Mouse (Mus musculus): ENCODE data around the gene Tufm. TPM values are rescaled to one million over a fixed set of nuclear protein-coding genes. Genes with fewer than 3 reads are reported as not detected.

Tufm gene
- polyA plus RNA-seq, 1 experiment from 2014 or later = 138 TPM

DNA sequence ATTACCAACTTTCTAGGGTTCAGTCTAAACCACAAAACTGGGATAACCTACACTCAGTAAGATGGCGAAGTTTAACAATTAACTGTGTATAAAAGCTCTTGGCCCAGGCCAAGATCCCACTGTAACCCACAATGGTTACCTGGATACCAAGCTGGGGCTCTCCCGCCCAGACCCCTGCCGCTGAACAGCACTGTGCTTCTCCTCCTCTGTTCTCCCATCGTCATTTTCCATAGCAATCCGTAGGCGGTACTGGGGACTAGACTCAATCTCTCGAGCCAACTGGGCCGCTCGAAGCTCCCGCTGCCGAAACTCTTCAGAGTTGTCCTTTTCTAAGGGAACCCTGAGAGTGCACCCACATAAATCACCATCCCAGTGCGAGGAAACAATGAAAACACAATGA is 10.8 kb downstream of the Tufm start:
- Histone ChIP-seq H3K4me2 (ENCODE audit: low read depth, low read length, severe bottlenecking) (no peak overlapping the region), H3K9ac (ENCODE audit: low read length) (no peak overlapping the region), H3K4me3 (ENCODE audit: low read depth, low read length) (no peak overlapping the region), H3K27ac (ENCODE audit: low read depth, low read length) (no peak overlapping the region), H3K27me3 (ENCODE audit: control insufficient read depth, insufficient read depth, low read length) (no peaks in the 10 kb centered on the region), H3K36me3 (ENCODE audit: control insufficient read depth, insufficient read depth, low read length) (peaks cover 57% of the 10 kb centered on the region), H3K4me1 (replicated peaks; ENCODE audit: control insufficient read depth, insufficient read depth, low read length) (no peaks in the 10 kb centered on the region), H3K9me3 (ENCODE audit: control insufficient read depth, low read length) (no peaks in the 10 kb centered on the region)
- 93% methylated on average over 12 of the region's 12 CpGs for WGBS
- ATAC-seq (replicated peaks; ENCODE audit: low FRiP score) = no peak
- DNase-seq (ENCODE audit: low spot score) = no peak

DNA sequence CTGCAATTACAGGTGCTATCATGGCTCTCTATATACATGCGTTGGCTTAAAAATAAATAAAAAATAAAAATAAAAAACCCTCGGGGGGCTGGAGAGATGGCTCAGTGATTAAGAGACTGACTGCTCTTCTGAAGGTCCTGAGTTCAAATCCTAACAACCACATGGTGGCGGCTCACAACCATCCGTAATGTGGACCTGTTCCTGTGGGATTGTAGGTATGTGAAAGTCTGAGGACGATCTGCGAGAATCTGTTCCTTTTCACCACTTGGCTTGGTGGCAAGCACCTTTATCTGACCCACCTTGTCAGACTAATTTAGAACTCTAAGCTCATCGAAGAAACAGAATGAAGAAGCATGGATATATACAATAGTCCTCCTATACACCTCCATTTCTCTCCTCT is 12.3 kb downstream of the Tufm start:
- H3K4me3 ChIP-seq (ENCODE audit: low read depth, low read length) = no peak overlapping the region
- no peak overlapping the region for H3K27ac ChIP-seq (ENCODE audit: low read depth, low read length)
- peaks cover 3% of the 10 kb centered on the region; the same call in 1 of the 2 replicates for H3K4me1 ChIP-seq (replicated peaks; ENCODE audit: control insufficient read depth, insufficient read depth, low read length)
- H3K4me2 ChIP-seq (ENCODE audit: low read depth, low read length, severe bottlenecking) = no peak overlapping the region
- H3K27me3 ChIP-seq (ENCODE audit: control insufficient read depth, insufficient read depth, low read length) = no peaks in the 10 kb centered on the region
- H3K36me3 ChIP-seq (ENCODE audit: control insufficient read depth, insufficient read depth, low read length) = peaks cover 47% of the 10 kb centered on the region
- DNase-seq (ENCODE audit: low spot score) (no peak), ATAC-seq (replicated peaks; ENCODE audit: low FRiP score) (no peak)
- WGBS = 95% methylated on average over 7 of the region's 7 CpGs
- no peaks in the 10 kb centered on the region for H3K9me3 ChIP-seq (ENCODE audit: control insufficient read depth, low read length)
- H3K9ac ChIP-seq (ENCODE audit: low read length) = no peak overlapping the region

DNA sequence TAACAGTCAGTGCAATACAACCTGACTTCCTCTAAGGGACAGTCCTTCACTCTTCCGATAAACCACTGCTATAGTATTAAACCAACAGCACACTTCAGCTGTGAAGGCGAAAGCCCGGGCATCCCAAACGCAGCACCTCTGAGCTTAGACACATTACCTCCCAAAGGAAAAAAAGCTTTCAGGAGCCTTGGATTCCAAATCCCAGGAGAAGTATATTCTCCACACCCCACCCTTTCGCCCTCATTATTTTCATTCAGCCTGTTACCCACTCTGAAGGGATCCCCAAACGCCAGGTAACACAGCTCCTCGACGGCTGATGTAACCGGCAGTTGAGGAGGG is 14.5 kb downstream of the Tufm start:
- no peaks in the 10 kb centered on the region for H3K9me3 ChIP-seq (ENCODE audit: control insufficient read depth, low read length)
- peaks cover 3% of the 10 kb centered on the region; the same call in 1 of the 2 replicates for H3K4me1 ChIP-seq (replicated peaks; ENCODE audit: control insufficient read depth, insufficient read depth, low read length)
- no peaks in the 10 kb centered on the region for H3K27me3 ChIP-seq (ENCODE audit: control insufficient read depth, insufficient read depth, low read length)
- H3K4me3 ChIP-seq (ENCODE audit: low read depth, low read length) = peak overlapping the region; percentile 100
- H3K9ac ChIP-seq (ENCODE audit: low read length) = peak overlapping the region; percentile 100
- ATAC-seq (replicated peaks; ENCODE audit: low FRiP score) = peak; percentile 0; the same call in 1 of the 2 replicates
- H3K27ac ChIP-seq (ENCODE audit: low read depth, low read length) = peak overlapping the region; percentile 94
- peak overlapping the region; percentile 82 for H3K4me2 ChIP-seq (ENCODE audit: low read depth, low read length, severe bottlenecking)
- WGBS = 5% methylated on average over 9 of the region's 9 CpGs
- no peak for DNase-seq (ENCODE audit: low spot score)
- H3K36me3 ChIP-seq (ENCODE audit: control insufficient read depth, insufficient read depth, low read length) = peaks cover 31% of the 10 kb centered on the region

DNA sequence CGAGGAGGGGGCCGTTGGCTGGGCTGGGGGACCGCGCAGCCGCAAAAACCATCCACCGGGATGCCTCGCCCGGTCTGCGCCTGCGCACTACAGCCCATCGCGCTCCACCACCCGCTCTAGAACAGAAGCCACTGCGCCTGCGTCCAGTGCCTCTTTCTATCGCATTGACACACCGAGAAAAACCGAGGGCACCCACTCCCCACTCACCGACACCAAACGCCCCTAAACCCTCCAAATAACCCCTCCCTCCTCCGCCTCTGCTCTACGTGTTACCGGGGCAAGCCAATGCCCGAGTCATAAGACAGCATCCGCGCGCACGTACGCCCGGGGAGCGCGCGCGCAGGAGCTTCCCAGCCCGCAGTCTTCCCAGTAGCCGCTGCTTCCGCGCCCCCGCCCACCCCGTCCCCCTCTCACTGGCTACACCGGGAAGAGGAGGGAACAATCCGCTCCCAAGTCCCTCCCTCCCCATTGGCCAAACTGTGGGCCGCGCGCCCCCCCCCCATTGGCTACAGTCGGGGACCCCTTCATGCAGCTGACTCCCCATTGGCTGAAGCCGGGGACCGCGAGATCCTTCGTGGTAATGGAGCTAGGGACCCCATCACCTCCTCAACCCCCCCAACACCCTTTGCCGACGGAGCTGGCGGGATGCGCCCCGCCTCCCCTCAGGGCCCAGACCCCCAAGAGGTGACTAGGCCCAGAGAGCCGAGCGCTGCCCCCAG is 15.0 kb downstream of the Tufm start:
- peak; percentile 86 for ATAC-seq (replicated peaks; ENCODE audit: low FRiP score)
- under 1% methylated on average over 50 of the region's 57 CpGs for WGBS
- peak overlapping the region; percentile 100 for H3K4me3 ChIP-seq (ENCODE audit: low read depth, low read length)

DNA sequence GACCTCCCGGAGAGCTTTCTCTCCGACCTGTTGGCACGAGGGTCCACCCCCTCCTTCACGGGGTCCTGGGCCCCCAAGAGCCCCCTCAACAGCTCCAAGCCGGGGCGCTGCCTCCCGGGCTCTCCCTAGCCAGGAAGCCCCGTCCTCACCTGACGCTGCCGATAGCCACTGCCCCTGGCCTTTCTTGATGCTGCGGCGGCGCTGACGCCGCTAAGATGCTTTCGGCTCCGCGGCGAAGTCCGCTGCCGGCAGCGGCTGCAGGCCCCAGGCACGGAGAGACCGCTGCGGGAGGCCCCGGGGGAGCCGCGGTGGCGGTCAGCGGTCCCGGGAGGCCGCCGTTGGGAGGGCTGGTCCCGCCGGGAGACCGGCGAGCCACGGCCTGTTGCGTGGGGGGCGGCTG is 15.6 kb downstream of the Tufm start:
- Histone ChIP-seq H3K4me3 (ENCODE audit: low read depth, low read length) (peak overlapping the region; percentile 100), H3K36me3 (ENCODE audit: control insufficient read depth, insufficient read depth, low read length) (peaks cover 20% of the 10 kb centered on the region; the same call in 1 of the 2 replicates), H3K4me2 (ENCODE audit: low read depth, low read length, severe bottlenecking) (peak overlapping the region; percentile 54), H3K4me1 (replicated peaks; ENCODE audit: control insufficient read depth, insufficient read depth, low read length) (peaks cover 3% of the 10 kb centered on the region; the same call in 1 of the 2 replicates), H3K9me3 (ENCODE audit: control insufficient read depth, low read length) (no peaks in the 10 kb centered on the region), H3K27me3 (ENCODE audit: control insufficient read depth, insufficient read depth, low read length) (no peaks in the 10 kb centered on the region), H3K9ac (ENCODE audit: low read length) (peak overlapping the region; percentile 100), H3K27ac (ENCODE audit: low read depth, low read length) (peak overlapping the region; percentile 99)
- under 1% methylated on average over 40 of the region's 40 CpGs for WGBS
- no peak for DNase-seq (ENCODE audit: low spot score)
- ATAC-seq (replicated peaks; ENCODE audit: low FRiP score) = peak; percentile 26

More for the DNA sequence above, 15.0 kb downstream of the Tufm start:
- DNase-seq (ENCODE audit: low spot score) = peak; percentile 100
- Histone ChIP-seq H3K27ac (ENCODE audit: low read depth, low read length) (peak overlapping the region; percentile 99), H3K27me3 (ENCODE audit: control insufficient read depth, insufficient read depth, low read length) (no peaks in the 10 kb centered on the region), H3K4me2 (ENCODE audit: low read depth, low read length, severe bottlenecking) (peak overlapping the region; percentile 82), H3K4me1 (replicated peaks; ENCODE audit: control insufficient read depth, insufficient read depth, low read length) (peaks cover 3% of the 10 kb centered on the region; the same call in 1 of the 2 replicates), H3K9me3 (ENCODE audit: control insufficient read depth, low read length) (no peaks in the 10 kb centered on the region), H3K9ac (ENCODE audit: low read length) (peak overlapping the region; percentile 100), H3K36me3 (ENCODE audit: control insufficient read depth, insufficient read depth, low read length) (peaks cover 26% of the 10 kb centered on the region)

DNA sequence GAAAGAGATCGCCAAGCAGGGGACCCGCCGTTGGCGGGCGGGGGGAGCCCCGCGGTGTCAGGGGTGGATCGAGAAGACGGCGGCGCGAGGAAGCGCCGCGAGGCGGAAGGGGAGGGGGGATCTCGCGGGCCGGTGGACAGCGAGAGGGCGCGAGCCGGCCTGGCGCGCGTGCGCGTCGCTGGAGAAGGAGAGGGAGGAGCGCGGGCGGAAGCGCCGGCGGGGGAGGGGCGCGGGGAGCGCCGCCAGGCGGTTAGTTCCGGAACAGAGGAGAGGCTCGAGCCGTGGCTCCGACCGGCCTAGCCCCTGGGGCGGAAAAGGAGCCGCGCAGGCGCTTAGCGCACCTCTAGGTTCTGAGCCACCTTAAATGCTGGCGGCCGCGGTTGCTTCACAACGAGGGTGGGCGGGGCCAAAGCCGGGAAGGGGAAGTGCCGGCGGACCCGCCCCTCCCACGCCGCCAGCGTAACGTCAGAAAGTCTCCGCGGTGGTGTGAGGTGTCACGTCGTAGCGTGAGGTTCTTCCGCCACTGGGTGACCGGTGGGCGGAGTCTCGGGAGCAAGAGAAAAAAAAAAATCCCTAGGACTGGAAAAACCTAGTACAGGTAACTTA is 16.2 kb downstream of the Tufm start, which contains the start of gene Atxn2l:
TSS of gene Atxn2l (minus strand) at position 165 of the 606 bp plus-strand sequence.
- Histone ChIP-seq H3K4me1 (replicated peaks; ENCODE audit: control insufficient read depth, insufficient read depth, low read length) (peaks cover 3% of the 10 kb centered on the region; the same call in 1 of the 2 replicates), H3K4me3 (ENCODE audit: low read depth, low read length) (peak within 1 kb of the TSS; percentile 100), H3K36me3 (ENCODE audit: control insufficient read depth, insufficient read depth, low read length) (peaks cover 18% of the 10 kb centered on the region; the same call in 1 of the 2 replicates), H3K9ac (ENCODE audit: low read length) (peak within 1 kb of the TSS; percentile 100), H3K9me3 (ENCODE audit: control insufficient read depth, low read length) (no peaks in the 10 kb centered on the region), H3K4me2 (ENCODE audit: low read depth, low read length, severe bottlenecking) (peak within 1 kb of the TSS; percentile 54), H3K27ac (ENCODE audit: low read depth, low read length) (peak within 1 kb of the TSS; percentile 99), H3K27me3 (ENCODE audit: control insufficient read depth, insufficient read depth, low read length) (no peaks in the 10 kb centered on the region)
- under 1% methylated on average over 64 of the region's 72 CpGs for WGBS
- DNase-seq (ENCODE audit: low spot score) (peak; percentile 100), ATAC-seq (replicated peaks; ENCODE audit: low FRiP score) (peak; percentile 91)

DNA sequence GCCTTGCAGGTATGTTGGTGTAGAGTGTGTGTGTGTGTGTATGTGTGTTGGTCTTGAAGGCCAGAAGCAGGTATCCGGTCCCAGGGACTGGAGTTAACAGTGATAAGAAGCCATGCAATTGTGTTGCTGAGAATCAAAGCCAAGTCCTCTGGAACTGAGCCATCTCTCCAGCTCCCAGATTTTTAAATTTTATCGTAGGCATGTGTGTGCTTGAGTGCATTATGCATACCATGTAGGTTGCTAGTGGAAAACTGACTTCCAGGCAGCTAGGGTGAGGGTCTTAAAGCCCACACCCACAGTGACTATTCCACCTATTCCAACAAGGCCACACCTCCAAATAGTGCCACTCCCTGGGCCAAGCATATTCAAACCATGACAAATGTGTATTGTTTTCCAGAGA is 17.8 kb downstream of the Tufm start:
- no peak overlapping the region for H3K27ac ChIP-seq (ENCODE audit: low read depth, low read length)
- H3K27me3 ChIP-seq (ENCODE audit: control insufficient read depth, insufficient read depth, low read length) = no peaks in the 10 kb centered on the region
- H3K4me1 ChIP-seq (replicated peaks; ENCODE audit: control insufficient read depth, insufficient read depth, low read length) = peaks cover 3% of the 10 kb centered on the region; the same call in 1 of the 2 replicates
- no peak overlapping the region for H3K4me2 ChIP-seq (ENCODE audit: low read depth, low read length, severe bottlenecking)
- H3K9ac ChIP-seq (ENCODE audit: low read length) = no peak overlapping the region
- ATAC-seq (replicated peaks; ENCODE audit: low FRiP score) (no peak), DNase-seq (ENCODE audit: low spot score) (no peak)
- H3K9me3 ChIP-seq (ENCODE audit: control insufficient read depth, low read length) = no peaks in the 10 kb centered on the region
- H3K36me3 ChIP-seq (ENCODE audit: control insufficient read depth, insufficient read depth, low read length) = peaks cover 9% of the 10 kb centered on the region; the same call in 1 of the 2 replicates
- WGBS = 95% methylated on average over 2 of the region's 2 CpGs
- H3K4me3 ChIP-seq (ENCODE audit: low read depth, low read length) = no peak overlapping the region

DNA sequence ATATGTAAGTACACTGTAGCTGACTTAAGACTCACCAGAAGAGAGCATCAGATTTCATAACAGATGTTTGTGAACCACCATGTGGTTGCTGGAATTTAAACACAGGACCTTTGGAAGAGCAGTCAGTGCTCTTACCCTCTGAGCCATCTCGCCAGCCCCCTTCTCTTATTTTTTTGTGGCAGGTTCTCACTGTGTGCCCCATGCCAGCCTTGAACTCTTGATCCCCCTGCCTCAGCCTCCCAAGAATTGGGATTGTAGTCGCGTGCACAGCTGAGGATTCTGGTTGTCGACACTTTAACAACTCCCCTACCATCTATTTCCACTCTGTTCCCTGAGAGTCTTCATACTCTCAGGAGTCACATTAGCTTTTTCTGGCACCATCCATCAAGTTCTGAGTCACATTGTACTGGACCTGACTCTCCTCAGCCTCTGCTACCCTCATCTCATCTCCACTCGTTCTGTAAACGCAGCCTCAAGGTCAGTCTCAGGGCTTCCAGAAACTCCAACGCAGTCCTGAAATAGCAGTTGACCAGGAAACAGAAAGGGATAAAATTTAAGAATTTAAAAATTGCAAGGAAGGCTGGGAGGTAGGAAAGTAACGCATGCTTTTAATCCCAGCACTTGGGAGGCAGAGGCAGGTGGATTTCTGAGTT is 20.1 kb downstream of the Tufm start:
- DNase-seq (ENCODE audit: low spot score) = no peak
- H3K4me1 ChIP-seq (replicated peaks; ENCODE audit: control insufficient read depth, insufficient read depth, low read length) = peaks cover 3% of the 10 kb centered on the region; the same call in 1 of the 2 replicates
- 91% methylated on average over 8 of the region's 8 CpGs for WGBS
- H3K9ac ChIP-seq (ENCODE audit: low read length) = no peak overlapping the region
- ATAC-seq (replicated peaks; ENCODE audit: low FRiP score) = no peak
- H3K36me3 ChIP-seq (ENCODE audit: control insufficient read depth, insufficient read depth, low read length) = no peaks in the 10 kb centered on the region
- no peak overlapping the region for H3K4me3 ChIP-seq (ENCODE audit: low read depth, low read length)
- H3K4me2 ChIP-seq (ENCODE audit: low read depth, low read length, severe bottlenecking) = no peak overlapping the region
- H3K27me3 ChIP-seq (ENCODE audit: control insufficient read depth, insufficient read depth, low read length) = no peaks in the 10 kb centered on the region
- H3K27ac ChIP-seq (ENCODE audit: low read depth, low read length) = no peak overlapping the region
- no peaks in the 10 kb centered on the region for H3K9me3 ChIP-seq (ENCODE audit: control insufficient read depth, low read length)

Data from forebrain, embryonic 11.5 days (tissue).